Mouse (Mus musculus) cerebellum, adult 9-11 months (tissue): ENCODE data around the gene Map3k10.

Source experiments
- DNase-seq: peaks from one replicate; pipeline ENCODE4 v3.0.0; 2022

Gene Map3k10

DNA sequence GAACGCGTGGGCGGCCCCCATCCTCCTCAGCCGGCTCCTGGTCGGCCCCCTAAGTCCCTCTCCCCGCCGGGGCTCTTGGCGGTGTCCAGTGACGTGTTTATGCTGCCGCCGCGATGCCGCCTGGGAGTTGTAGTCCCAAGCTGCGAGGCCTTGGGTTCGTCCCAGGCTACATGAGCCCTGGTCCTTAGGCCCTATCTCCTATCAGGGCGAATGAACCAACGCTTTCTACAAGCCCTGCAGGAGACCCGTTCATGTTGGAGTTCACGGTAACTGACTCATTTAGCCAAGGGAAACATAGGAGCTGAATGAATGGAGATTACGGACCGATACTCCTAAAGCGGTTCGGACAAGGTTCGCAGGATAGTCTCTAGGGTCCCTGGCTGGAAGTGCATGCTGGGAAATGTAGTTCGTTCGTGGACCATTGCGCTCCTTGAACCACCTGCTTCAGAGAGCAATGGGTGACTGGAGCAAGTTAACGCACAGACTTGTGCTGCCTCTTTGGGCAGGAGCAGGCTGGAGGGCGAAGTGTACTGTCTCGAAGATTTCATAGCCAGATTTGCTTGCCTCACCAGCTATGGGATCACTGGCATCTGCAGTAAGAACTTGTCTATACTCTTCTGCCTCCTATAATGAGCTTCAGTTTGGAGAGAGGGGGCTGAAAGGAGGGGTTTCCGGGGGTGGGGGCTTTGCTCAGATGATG is at the start of gene Map3k10:
Map3k10 (minus strand) TSS at position 77 of the 700 bp plus-strand sequence.
- peak; percentile 95 for DNase-seq

DNA sequence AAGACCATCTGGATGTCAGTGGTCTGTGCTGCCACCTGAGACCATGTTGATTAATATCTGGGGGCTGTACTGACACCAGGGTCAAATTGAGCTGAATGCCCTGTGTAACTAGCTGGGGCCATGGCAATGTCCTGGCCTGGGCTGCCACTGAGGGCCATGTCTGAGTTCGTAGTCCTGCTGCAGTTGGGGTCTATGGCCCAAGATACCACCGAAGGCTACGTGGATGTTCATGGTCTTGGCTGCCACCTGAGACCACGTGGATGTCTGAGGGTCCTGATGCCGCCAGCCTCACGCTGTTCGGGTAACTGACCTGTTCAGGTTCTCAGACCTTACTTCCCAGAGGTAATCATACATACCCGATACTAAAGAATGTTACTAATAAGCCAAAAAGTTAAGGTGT is 47.6 kb upstream of the Map3k10 start:
- no peak for DNase-seq

DNA sequence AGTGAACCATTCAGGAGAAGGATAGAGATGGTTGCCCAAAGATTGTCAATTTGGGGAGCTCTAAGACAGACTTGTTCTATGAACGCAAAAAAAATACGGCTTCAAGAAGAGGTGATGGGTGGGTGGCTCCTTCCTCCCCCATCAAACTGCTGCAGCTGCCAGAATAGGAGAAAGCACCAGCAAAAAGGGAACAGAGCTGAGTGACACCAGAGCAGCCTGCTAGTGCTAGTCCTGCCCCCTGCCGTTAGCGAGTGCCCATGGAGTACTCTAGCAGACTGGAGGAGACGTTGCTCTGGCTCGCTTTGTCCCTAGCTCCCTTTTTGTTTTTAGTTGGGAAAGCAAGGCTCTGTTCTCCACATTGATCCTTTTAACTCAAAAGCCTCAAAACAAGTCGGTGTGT is 36.0 kb upstream of the Map3k10 start:
- DNase-seq, result no peak

DNA sequence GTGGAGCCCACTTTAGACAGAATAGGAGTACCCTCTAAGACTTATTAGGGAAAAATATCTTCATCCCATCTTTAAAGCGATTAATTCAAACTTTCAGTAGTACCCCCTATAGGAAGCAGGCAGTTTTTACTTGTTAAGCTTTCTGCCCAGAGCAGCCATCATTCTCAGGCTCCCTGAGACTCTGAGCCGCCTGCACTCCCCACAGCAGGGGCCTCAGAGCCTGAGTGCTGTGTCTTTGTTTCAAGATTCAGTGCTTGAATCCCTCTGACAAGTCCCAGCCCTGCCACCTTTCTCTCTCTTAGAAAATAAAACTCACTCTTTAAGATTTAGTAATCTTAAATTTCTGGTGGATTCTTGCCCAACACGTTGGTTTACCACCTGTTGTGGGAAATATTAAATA is 22.3 kb upstream of the Map3k10 start:
- no peak for DNase-seq

DNA sequence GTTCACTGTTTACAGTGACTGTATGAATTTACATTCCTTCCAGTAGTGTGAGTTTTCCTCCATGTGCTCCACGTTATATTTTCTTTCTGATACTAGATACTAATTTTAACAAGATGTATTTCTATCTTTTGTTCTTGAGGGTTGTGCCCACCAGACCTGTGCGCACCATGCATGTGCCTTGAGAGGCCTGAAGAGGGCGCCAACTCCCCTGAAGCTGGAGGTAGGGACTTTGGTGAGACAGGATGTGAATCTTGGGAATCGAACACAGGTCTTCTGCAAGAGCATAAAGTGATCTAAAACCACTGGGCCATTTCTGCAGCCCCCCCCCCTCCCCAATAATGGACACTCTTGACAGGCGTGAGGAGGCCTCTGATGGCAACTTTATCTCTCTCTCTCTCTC is 16.7 kb upstream of the Map3k10 start:
- DNase-seq, result peak; percentile 50

DNA sequence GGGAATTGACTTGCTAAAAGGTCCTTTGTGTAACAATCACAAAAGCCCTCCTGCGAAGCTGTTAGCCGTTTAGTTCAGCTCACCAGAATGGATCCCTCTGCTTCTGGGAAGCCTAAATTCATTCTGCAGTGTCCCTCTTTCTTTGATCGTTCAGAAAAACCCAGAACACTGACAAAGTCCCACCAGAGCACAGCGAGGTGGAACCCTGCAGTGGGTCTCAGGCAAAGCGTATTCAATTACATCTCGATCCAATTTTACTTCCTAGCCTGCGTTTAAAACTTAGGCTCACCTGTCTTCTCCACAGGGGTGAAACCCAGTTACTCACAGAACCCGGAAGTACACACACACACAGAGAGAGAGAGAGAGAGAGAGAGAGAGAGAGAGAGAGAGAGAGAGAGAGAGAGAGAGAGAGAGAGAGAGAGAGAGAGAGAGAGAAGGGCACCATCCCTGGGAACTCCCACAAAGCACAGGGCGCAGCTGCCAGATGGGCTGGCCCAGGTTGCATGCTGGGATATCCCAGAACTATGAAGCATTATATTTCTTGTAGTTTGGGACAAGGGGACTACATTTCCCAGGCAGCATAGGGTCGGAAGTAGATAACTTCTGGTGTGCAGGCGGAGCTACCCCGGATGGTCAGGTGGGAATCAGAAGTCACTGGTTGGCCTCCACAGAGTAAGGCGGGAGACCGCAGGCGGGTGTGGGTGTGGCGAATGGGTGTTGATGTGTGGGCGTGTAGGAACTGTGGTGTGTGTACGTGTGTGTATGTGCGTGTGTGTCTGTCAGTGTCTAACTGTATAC is 14.6 kb upstream of the Map3k10 start, which contains the start of gene Zfp607b:
Zfp607b (plus strand) TSS at position 526 of the 798 bp plus-strand sequence.
- peak; percentile 97 for DNase-seq

DNA sequence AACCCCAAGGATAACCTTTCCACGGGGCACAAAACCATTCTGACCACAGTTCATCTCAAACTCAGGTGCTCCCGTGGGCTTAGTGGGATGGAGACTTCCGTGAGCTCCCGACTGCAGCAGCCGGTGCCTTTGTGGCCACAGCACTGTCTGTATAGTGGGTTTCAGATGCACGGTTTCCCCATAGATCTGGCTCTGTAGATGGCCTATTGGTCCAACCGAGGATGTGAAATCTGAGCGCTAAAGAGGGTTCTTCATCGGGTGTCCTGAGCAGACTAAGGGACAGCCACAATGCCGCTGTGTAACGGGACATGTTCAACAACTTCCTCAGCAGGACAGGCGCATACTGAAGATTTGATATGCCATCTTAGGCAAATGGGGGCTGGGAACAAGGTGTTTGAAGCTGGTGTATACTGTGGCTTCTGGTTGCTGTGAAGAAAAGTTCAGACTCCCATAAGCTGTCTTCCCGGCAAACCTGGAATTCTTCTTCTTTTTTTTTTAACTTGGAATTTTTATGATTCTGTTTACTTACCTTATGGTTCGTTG is 13.9 kb upstream of the Map3k10 start:
- peak; percentile 22 for DNase-seq

DNA sequence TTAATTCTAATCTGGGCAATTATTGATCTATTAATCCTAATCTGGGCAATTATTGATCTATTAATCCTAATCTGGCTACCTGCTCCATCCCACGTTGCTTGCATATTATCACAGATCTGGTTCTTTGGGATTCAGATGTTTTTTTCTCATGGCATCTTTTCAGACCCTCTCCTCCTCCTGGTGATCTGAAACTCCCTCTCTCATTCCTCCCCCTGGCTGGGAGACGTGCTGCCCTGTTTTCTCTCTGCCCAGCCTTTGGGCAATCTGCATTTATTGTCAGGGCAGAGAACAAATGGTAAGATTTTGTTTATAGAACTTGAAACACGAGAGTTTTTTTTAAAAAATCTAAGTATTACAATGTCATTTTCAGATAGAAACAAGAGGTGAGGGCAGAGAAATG is 13.4 kb upstream of the Map3k10 start:
- DNase-seq, result no peak

DNA sequence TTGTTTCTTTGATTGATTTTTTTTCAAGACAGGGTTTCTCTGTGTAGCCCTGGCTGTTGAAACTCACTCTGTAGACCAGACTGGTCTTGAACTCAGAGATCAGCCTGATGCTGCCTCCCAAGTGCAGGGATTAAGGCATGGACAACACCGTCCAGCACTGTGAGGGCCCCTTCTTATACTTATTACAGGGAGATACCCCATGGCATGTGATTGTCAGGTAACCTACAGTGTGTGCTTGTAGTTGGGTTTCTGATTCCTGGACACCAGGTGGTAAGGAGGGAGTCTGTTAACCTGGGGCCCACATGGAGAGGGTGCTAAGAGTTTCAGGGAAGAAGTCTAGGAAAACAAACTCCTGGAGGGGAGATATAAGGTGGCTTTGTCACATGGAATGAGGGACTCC is 12.6 kb upstream of the Map3k10 start:
- DNase-seq, result no peak

DNA sequence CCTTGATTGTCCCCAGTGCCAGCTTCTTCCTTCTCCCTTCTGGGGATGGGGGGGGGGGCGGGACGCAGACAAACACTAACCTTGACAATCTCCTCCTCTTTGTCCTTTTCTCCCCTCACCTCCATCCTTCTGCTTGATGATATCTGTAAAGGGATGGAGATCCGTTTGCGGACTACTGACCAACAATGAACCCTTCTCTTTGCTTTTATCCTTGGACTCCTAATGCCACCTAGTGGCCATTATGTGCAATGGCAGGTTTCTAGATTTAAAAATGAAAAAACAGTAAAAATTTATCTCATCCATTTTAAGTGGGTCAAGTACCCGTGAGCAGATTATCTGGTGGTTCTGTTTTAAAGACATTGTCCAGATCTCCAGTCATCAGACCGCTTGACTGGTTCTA is 11.3 kb upstream of the Map3k10 start:
- DNase-seq, result peak; percentile 42

DNA sequence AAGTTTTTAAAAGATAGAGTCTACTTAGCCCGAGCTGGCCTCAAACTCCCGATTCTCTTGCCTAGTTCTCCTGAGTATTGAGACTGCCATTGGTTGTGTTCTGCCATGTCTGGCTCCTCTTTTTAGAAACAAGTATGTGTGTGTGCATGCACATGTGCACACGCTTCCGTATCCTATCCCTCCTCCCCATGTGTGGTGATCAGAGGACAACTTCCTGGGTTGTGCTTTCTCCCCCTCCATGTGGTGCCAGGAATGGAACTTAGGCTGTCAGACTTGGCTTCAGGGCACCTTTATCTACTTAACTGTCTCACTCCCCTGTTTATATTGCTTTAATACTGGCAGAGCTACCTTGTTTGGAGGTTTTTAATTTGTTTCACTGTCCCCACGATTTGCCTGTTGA is 10.8 kb upstream of the Map3k10 start:
- peak; percentile 34 for DNase-seq

DNA sequence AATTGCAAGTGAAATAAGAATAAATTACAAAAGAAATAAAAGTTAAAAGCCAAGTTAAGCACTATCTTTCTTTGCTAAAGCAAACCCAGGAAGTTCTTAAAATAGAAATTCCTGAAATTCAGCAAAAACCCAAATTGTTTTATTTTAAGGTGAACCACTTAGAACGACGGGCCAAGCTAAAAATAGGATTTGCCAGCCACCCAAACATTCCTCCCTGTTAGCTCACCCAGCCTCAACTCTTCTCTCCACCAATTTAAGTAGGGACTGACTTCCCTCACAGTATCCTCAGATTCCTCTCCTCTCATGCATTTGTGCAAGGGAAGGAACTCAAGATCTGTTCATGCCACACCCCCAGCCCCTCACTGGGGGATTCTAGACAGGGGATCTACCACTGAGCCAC is 8.8 kb upstream of the Map3k10 start:
- DNase-seq, result no peak

DNA sequence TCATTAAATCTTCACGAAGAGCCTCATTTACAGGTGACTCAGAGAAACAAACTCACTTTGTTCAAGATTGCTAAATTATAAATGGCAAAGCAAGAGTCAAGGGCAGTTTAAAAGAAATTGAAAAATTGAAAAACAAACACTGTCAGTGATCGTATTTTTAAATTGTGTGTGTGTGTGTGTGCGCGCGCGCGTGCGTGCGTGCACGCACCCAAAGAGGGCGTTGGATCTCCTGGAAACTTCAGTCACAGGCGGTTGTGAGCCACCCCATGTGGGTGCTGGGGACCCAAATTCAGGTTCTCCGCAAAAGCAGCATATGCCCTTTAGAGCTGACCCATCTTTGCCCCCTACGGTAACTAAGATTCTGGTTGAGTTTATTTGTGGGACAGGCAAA is 819 bp upstream of the Map3k10 start:
- DNase-seq, result peak; percentile 55

DNA sequence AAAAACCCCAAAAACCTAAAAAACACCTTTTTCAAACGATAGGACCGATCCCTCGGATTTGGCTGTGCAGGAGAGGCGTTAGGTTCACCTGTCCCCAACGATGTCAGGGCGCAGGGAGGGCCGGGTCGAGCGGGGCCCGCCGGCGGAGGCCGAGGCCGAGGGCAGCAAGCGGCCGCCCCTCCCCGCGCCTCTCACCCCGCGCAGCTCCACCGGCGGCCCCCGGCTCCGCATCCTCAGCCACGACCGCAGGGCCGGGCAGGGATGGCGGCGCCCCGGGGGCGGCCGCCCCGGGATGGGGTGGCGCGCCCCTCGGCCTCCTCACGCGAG is 240 bp downstream of the Map3k10 start:
- DNase-seq, result no peak

DNA sequence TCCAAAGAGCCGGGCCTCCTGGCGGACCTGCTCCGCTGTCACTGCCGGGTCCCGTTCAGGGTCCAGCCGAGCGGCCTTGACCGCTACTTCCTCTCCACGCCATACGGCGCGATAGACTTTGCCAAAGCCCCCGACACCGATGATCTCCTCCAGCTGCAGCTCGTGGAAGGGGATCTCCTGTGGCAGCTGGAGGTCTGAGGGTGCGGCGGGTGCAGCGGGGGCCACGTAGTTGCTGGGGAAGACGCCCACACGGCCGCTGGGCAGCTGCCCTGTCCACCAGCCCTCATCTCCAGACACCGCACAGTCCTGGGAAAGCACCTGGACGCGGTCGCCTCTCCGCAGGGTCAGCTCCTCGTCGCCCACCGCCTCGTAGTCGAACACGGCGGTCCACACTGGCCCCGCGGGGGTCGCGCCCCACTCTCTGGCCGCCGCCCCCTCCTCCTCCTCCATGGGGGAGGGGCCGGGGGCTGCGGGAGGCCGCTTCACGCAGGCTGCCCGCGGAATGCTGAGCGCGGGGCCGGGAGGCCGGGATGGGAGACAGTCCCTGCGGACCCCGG is 745 bp downstream of the Map3k10 start:
- peak; percentile 79 for DNase-seq

DNA sequence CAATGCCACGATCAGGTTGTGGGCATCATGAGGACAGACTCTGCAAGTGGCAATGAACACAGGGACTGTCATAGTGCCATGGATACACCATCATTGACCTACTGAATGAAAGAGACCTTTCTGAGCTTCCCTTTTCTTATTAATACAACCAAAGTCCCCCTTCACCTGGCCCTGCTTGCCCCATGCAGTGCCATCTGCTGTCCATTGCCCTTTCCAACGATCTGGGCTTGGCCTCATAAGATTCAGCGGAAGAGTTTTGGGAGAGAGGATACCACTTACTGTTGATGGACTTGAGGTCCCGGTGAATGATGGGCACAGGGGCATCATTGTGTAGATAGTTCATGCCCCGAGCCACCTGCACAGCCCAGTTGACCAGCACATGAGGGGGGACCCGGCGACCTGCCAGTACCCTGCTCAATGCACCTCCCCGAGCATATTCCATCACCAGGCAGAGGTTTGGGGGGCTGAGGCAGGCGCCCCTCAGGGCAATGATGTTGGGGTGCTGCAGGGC is 1.3 kb downstream of the Map3k10 start:
- peak; percentile 73 for DNase-seq

DNA sequence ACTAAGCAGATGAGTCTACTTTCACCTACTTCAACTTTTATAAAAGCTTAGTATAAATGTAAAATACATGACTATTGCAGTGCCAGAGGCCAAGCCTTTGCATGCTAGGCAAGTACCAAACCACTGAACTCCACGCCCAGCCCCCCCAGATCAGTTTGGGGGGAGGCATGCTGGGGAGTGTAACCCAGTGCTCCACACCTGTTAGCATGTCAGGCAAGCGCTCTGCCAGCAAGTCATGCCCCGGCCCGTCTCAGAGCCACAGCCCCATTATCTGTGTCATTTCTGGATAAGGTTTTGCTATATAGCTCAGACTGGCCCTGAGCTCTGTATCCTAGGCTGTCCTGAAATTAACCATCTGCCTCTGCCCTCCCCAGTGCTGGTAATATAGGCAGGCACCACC is 12.4 kb downstream of the Map3k10 start:
- DNase-seq, result no peak

DNA sequence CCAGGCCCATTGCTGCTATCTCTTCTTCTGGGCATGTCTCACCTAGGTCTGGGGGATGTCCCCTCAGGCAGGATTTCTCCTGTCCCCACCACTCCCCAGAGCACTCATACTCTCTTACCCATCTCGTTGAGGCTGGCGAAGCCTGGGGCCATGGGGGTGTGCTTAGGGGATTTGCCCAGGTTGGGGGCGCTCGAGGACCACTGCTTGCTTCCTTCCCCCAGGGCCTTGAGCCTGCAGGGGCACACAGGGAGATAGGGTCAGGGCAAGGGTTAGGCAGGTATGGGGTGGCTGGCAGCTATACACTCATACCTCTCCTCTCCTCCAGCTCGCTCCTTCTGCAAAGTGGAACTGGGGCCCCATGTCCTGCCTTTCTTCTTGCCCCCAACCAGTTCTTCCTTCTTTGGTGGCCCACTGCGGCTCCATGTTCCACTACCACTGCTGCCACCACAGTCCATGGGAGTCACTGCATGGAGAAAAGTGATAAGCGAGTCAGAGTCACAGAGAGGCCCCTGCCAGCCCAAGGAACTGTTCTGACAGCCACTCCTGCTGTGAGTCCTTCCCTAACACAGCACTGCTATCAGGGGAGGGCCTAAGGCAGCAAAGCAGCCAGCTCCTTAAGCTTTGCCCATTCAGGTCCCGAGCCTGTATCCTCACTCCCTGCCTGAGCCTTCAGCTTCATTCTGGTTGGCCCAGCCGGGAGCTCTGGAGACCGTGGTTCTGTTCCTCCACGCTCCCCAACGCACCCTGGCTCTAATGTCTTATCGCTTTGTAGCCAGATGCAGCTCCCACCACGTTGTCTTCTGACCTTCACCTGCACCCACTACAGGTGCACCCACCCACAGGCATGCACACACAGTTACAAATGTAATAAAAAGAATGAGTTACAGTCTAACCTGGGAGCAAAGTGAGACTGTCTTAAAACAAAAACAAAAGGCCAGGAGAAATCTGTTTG is 15.4 kb downstream of the Map3k10 start:
- no peak for DNase-seq

DNA sequence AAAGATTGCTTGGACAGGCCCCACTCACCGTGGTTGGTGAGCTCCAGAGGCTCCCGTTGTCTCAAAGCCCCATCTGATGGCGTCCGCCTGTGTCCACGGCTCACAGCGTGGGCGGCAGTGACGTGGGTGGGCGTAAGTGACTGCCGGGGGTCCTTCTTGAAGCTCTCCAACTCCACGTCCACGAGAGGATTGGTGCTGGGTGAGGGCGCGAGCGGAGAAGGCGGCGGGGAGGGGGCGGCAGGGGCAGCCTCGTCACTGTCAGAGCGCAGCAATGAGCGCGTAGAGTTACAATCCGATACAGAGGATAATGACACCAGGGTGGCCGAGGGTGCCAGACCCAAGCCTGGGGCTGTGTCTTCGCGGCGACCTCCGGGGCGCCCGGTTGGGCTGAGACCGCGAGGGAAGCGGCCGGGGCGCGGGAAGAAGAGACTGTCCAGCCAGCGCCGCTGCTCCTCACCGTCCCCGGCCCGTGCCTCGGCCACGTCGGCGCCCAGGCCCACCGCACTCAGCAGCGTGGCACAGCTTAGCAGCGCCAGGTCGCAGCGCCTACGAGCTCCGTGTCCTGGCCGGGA is 16.5 kb downstream of the Map3k10 start:
- no peak for DNase-seq

DNA sequence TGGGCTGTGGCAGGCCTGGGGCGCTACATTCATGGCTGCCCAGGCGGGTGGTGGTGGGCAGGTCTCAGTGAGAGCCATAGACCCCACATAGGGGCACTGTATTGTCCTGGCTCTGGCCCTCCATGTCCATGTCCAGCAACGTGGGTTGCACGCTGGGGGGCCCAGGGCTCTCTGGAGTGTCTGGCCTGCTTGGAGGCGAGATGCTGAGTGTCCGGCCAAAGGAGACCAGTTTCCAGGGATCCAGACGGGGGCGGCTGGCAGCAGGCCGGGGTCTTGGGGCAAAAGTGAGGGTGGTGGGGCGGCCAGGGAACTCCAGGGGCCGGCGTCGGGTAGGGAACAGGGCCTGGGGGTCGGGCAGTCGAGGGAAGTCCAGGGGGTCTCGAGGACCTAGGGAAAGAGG is 17.8 kb downstream of the Map3k10 start:
- DNase-seq, result peak; percentile 61

DNA sequence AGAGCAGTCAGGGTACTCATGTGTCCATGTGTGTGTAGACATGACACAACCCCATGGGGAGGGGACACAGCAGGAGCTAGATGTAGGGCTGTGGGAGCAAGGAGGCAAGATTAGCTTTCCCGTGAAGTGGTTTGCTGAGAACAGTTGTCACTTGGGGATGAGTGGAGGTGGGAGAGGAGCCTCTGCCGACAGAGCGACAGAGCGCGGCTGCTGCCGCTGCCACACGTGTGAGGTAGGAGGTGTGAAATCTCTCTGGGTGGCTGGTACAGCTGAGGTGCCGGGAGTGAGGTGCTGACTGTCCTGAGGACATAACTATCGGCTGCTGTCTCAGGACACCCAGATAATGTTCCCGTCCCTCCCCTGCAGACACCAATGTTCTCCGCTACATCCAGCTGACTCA is 18.9 kb downstream of the Map3k10 start:
- no peak for DNase-seq

DNA sequence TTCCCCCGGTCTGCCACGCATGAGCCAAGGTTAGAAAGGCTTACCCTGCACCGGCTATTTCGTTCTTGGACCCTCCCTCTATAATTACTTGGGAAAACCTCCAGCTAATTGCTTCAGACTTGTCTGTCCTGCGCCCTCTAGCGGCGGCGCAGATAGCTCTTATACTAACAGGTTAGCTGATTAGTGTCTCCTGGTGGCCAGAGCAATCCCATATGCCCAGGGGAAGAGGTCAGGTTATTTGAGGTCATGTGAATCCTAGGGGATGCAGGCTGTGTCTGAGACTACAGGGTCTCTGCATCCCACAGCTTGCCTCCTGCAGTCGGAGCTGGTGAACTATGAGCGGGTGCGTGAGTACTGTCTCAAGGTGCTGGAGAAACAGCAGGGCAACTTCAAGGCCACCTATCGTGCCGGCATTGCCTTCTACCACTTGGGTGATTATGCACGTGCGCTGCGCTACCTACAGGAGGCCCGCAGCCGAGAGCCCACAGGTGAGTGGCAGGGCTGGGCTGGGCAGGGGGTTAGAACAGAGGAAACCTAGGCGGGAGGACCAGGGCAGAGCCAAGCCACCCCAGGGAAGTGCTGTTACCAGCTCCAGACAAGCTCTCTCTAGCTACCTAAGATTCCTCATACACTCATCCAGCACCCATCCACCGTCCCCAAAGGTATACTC is 19.7 kb downstream of the Map3k10 start:
- DNase-seq, result peak; percentile 75
